Mouse (Mus musculus) CD4-positive helper T cell, adult 2 months (primary cell): Measurements from ENCODE around the gene Map2k5.

Experiments used
- DNase-seq: peaks from one replicate; pipeline ENCODE4 v3.0.0-alpha.2; 2012; ENCODE audit warnings: low read depth, missing footprints, low spot score

The Map2k5 gene

DNA sequence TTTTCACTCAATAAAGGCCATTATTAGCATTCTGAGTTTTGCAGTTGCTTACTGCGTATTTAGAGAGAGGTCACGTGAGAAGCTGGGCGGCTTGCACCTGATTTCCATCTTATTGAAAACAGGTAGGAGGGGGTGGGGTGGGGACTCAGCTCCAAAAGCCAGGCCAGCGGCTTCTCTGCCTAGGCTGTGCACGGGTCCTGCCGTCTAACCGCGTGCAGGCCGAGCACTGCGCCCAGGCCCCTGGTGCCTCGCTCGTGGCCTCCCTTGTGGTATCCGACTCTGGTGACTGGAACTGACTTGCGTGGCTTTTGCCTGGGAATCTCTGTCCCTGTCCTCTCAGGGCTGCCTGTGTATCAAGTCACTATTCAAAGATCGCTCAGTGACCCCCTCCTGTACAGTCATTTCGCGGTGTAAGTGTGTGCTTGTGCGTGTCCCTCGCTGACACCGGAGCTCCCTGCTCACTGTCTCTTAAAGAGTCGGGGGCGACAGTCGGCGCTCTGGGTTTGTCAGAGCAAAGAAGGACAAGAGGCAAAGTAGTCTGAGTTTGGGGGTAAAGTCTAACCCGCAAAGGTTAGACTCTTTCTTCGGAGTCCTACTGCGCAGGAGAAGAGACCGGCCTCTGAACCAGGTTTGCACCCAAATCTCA is 245.6 kb downstream of the Map2k5 start:
- DNase-seq, result peak; percentile 59

- DNase-seq, result no peak
Measured at GRCm38 (mm10) chr9:63129641-63130041, 248.1 kb downstream of the Map2k5 start.

DNA sequence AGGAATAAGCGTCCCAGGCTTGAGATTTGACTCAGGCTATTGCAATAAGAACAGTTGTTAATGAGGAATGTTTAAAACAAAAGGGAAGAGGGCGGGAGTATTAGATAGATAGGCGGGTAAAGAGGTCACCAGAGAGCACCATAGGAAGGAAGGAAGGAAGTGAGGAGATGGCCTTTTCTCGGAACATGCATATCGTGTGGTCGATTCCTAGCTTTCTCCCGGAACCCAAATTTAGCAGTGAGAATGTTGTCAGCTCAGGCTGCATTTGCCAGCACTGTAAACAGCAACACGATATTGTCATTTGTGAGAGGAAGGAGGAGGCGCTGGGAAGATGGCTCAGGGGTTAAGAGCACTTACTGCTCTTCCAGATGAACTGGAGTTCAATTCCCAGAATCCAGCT is 253.2 kb downstream of the Map2k5 start:
- no peak for DNase-seq

DNA sequence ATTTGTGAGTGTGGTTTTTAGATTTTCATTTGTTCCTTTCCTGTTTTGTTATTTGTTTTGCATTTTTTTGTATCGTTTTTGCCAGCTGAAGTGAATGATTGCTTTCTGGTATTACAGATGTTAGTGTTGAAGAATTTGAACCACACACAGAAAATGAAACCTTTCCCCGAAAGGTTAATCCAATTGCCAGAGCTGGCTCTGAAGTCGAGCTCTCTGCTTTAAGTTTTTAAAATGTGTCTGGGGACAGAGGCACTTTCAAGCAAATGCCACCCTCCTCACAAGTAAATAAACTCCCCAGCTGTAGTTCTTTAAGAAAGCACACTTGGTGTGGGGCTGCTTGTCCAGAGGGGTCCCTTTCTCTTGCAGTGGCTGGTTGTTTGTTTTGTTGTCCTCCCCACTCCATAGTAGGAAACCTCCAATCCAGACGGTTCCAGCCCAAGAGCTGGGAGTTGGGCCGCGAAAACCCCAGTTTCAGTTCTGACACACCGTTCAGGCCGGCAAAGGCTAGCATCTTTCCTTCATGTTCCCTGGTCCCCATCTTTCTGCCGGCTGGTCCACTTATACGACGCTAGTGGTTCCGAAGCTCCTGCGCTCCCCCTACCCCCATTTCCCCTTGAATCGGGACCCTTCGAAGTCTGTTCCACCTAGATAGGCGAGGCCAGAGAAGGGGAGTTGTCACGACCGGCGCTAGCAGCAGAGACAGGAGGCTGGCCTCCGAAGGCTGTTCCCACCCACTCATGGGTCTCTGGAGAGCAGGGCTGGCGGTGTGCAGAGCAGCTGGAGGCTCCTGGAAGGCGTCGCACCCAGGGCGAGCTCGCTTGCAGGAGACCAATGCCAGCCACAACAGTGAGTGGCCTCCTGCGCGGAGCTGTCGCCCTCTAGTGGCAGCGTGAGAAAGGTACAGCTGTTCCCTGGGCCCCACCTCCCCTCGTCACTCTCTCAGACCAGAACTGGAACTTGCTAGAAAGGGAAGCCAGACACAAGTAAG is 254.0 kb downstream of the Map2k5 start:
- DNase-seq, result peak; percentile 88

DNA sequence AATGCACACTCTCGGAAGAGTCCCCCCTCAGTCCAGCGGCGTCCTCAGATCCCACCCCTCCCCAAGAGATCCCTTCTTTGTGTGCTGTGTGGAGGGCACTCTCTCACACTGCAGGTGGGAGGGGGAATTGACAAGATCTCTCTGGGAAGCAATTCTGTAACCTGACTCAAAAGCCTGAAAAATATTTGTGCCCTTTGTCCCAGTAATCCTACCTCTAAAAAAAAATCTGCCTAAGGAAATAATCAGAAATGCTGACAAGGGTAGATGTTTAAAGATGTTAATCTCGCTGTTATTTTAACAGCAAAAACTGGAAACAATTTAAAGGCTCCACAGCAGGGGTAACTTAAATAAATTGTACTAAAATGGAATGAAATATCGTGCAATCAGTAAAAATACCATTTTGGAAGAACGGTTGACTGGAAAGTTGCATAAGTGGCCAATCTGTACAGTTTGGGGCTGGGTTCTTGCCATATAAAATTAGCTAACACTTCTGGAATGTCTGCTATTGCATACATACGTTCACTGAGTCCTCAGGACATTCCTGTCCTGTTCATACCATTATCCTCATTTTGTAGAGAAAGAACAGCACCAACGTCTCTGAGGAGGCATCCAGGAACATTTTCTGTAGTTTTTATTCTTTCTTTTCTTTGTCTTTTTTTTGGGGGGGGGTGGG is 255.4 kb downstream of the Map2k5 start:
- DNase-seq, result no peak

GRCm38 (mm10) chr9:63118385-63118784 is 259.3 kb downstream of the Map2k5 start:
- DNase-seq, result no peak
